Mouse (Mus musculus) heart, postnatal 14 days (tissue): ENCODE results near the gene Tdrd5. TPM values are rescaled to one million over a fixed set of nuclear protein-coding genes. Genes with fewer than 3 reads are reported as not detected.
"Not testable (repeated sequence)": the region's sequence is repeated elsewhere in the genome, so short reads cannot be mapped to it uniquely, and the experiment has no call there.

Source experiments
- DNase-seq, 2 experiments: peaks; one replicate each; pipeline ENCODE4 v3.0.0; 2021 to 2022
- intact Hi-C: fragments of 180-260 bp; cut with DNase I; formaldehyde crosslinking; loops from one replicate; pipeline ENCODE4 v1.15.1; 2025
- total RNA-seq, 2 experiments: library from RNA; stranded (reverse); gene quantifications; 2 replicates each; pipeline ENCODE4 v1.2.3; 2021

The Tdrd5 gene
- total RNA-seq, 2 experiments from 2014 or later: 1.9 TPM; not detected in 1

- intact Hi-C loops: loop anchor here (2.0 to 5.0 kb wide), 2 partner anchors 277 to 368 kb away; no protein-coding TSS in a partner anchor
- DNase-seq: no peak
These were observed 39.5 kb downstream of the Tdrd5 start for GRCm38 (mm10) chr1:156263946-156264345.

- intact Hi-C loops: loop anchor here (2.0 to 5.0 kb wide), 2 partner anchors 277 to 369 kb away; no protein-coding TSS in a partner anchor
- peak; percentile 59 to 73 for DNase-seq
These were observed 40.1 kb downstream of the Tdrd5 start for GRCm38 (mm10) chr1:156263352-156263751.

GRCm38 (mm10) chr1:156254866-156255265 lies 48.6 kb downstream of the Tdrd5 start:
- intact Hi-C loops: no loop called here
- no peak for DNase-seq

GRCm38 (mm10) chr1:156251096-156251495 lies 52.4 kb downstream of the Tdrd5 start:
- intact Hi-C loops, DNase-seq: not testable (repeated sequence)

- intact Hi-C loops: no loop called here
- DNase-seq: no peak
These were observed 55.6 kb downstream of the Tdrd5 start for GRCm38 (mm10) chr1:156247893-156248292.

GRCm38 (mm10) chr1:156241713-156242348 lies 61.6 kb downstream of the Tdrd5 start:
- intact Hi-C loops: loop anchor here (1.0 kb wide), 1 partner anchor 156 kb away; no protein-coding TSS in a partner anchor
- peak; percentile 64 to 78 for DNase-seq

- DNase-seq: peak in 1 of 2 experiments; percentile 40
These were observed 62.4 kb downstream of the Tdrd5 start for GRCm38 (mm10) chr1:156241035-156241434.

GRCm38 (mm10) chr1:156231122-156231521 lies 72.3 kb downstream of the Tdrd5 start:
- intact Hi-C loops: no loop called here
- DNase-seq: no peak

More at GRCm38 (mm10) chr1:156241035-156241434, 62.4 kb downstream of the Tdrd5 start:
- intact Hi-C loops: loop anchor here (1.0 kb wide), 1 partner anchor 155 kb away; no protein-coding TSS in a partner anchor

- DNase-seq: peak; percentile 45 to 69
- intact Hi-C loops: no loop called here
These were observed 73.0 kb downstream of the Tdrd5 start for GRCm38 (mm10) chr1:156230339-156231089.

- intact Hi-C loops: loop anchor here (5.0 kb wide), 1 partner anchor 142 kb away; no protein-coding TSS in a partner anchor
- DNase-seq: peak; percentile 49 to 74
These were observed 74.0 kb downstream of the Tdrd5 start for GRCm38 (mm10) chr1:156229448-156229847.

GRCm38 (mm10) chr1:156228728-156229127 lies 74.7 kb downstream of the Tdrd5 start:
- DNase-seq: no peak
- intact Hi-C loops: loop anchor here (5.0 kb wide), 1 partner anchor 141 kb away; no protein-coding TSS in a partner anchor

GRCm38 (mm10) chr1:156226903-156227302 lies 76.6 kb downstream of the Tdrd5 start:
- no peak for DNase-seq
- intact Hi-C loops: loop anchor here (1.0 to 5.0 kb wide), 2 partner anchors 140 to 184 kb away; no protein-coding TSS in a partner anchor

GRCm38 (mm10) chr1:156222205-156223000 lies 81.1 kb downstream of the Tdrd5 start:
- intact Hi-C loops: no loop called here
- DNase-seq: peak; percentile 30 to 52

GRCm38 (mm10) chr1:156221327-156221726 lies 82.1 kb downstream of the Tdrd5 start:
- intact Hi-C loops: no loop called here
- no peak for DNase-seq

- intact Hi-C loops: no loop called here
- peak in 1 of 2 experiments; percentile 27 for DNase-seq
These were observed 84.9 kb downstream of the Tdrd5 start for GRCm38 (mm10) chr1:156218573-156218972.

GRCm38 (mm10) chr1:156217941-156218340 lies 85.5 kb downstream of the Tdrd5 start:
- intact Hi-C loops: no loop called here
- no peak for DNase-seq

- intact Hi-C loops: no loop called here
- DNase-seq: peak; percentile 15 to 41
These were observed 86.1 kb downstream of the Tdrd5 start for GRCm38 (mm10) chr1:156217393-156217792.

- DNase-seq: no peak
- intact Hi-C loops: no loop called here
These were observed 87.2 kb downstream of the Tdrd5 start for GRCm38 (mm10) chr1:156216249-156216648.

- DNase-seq: no peak
- intact Hi-C loops: no loop called here
These were observed 88.8 kb downstream of the Tdrd5 start for GRCm38 (mm10) chr1:156214651-156215050.

GRCm38 (mm10) chr1:156212923-156213322 lies 90.5 kb downstream of the Tdrd5 start:
- DNase-seq: no peak
- intact Hi-C loops: no loop called here
